Mouse (Mus musculus) right cerebral cortex, postnatal 4 days (tissue): Measurements from ENCODE around the gene Acp4.
"Not testable (repeated sequence)": the region's sequence is repeated elsewhere in the genome, so short reads cannot be mapped to it uniquely, and the experiment has no call there.

ENCODE experiments used
- DNase-seq: peaks from one replicate; pipeline ENCODE4 v3.0.0-alpha.2; 2022

Acp4 gene

GRCm38 (mm10) chr7:44261147-44261546 is 4.0 kb upstream of the Acp4 start, which contains the start of gene Gm15517:
Gene Gm15517 (plus strand): TSS chr7:44261447.
- DNase-seq, result no peak

DNA sequence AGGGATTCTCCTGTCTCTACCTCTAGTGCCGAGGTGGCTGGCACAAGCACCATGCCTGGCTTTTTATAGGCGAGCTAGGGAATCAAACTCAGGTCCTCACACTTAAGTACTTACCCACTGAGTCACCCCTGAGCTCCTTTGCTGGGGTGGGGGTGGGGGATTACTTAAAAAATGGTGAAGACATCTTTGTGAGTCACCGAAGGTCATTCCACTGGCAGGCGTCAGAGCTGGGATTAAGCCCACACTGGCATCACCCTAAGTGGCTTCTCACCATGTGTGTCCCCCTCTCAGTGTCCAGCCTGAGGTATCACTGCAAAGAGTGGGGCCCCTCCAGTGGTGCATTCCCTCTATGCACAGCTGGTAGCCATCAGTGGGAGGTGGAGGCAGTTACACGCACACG is 3.2 kb upstream of the Acp4 start:
- no peak for DNase-seq

DNA sequence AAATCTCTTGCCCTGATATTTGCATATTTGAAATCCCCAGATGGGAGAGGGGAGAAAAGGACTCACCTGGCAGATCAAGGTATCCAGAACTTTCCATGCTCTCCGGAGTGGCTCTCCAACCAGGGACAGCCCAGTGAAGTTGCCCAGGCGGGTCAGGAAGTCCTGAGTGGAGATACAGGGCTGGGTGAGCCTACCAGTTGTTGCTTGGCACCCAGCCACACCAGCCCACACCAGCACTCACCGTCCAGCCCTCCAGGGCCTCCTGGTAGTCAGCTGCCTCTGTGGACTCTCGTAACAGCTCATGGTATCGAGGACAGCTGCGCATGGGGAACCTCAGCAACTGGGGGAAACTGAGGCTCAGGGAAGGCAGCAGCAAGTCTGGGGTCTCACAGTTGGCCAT is 2.2 kb downstream of the Acp4 start:
- DNase-seq, result no peak

DNA sequence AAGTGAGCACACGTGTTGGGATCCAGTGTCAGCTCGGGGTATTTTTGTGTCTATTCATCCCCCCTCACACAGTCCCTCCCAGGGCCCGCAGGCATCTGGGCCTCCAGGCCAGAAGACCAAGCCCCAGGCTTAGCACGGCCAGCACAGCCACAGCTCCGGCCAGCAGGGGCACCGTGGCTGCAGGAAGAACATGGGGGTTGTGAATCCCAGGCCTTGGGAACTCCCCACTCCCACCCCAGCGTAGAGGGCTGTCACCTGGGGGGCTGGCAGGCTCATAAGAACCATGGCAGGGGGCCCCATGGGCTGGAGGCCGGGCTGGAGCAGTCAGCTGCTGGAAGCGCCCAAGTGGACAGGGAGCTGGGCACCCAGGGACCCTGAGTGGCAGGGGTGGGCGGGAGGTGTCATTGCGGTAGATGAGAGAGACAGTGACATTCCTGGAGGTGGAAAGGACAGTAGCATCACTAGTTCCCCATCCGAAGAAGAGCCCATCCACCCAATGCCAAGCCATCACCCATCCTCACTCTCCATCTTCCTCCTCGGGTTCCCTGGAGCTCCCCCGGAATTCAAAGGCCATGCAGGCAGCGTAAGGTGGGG is 4.1 kb downstream of the Acp4 start:
- no peak for DNase-seq

DNA sequence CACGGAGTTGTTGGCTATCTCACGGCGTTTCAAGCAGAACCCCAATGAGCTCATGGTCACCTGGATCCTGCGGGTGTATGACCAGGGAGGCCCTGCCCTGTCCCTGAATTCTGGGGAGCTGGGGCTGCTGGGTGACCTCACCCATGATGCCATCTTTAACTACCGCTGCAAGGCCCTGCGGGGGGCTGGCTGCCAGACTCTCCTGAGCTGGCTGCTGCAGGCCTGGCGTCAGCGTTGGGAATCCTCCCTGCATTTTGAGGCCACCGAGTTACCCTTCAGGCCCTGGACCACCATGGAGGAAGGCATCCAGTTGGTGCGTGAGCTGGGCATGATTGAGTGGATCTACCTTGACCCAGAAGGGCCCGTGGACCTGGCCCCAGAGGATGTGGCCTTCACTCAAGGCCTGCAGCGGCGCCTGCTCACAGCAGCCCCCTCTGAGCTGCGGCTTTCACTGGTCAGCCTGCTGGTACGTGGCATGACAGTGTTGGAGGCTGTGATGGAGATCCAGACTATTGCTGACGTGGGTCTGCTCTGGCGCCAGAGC is 6.4 kb downstream of the Acp4 start:
- DNase-seq, result not testable (repeated sequence)

- DNase-seq, result no peak
These were observed 7.9 kb downstream of the Acp4 start for GRCm38 (mm10) chr7:44249248-44249647.

GRCm38 (mm10) chr7:44247971-44248370 is 9.2 kb downstream of the Acp4 start:
- DNase-seq, result no peak

DNA sequence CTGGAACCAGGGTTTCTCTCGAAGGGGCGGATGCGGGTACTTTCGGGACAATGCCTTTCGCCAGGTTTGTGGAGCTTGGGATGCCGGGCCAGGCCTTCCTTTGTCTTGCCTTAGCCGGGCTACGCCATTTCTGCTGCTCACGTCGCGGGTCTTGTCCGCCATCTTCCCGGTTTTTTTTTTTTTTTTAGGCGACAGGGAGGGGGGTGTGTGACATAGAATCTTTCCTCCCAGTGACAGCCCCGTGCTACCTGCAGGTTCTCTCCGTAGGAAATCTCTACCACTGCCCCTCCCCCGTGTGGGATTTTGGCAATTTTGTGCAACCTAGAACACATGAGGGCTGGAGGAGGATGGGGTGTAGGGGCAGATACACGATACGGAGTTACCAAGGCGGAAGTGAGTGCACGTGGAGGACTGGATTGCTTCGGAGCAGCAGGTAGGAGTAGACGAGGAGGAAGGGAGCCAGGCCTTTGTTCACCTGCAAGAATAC is 10.2 kb downstream of the Acp4 start:
- no peak for DNase-seq

GRCm38 (mm10) chr7:44246055-44246983 is 10.9 kb downstream of the Acp4 start, which contains the start of the genes 1700028J19Rik and 2410002F23Rik:
Gene 1700028J19Rik (minus strand): TSS chr7:44246695.
Gene 2410002F23Rik (plus strand): TSS chr7:44246722.
- peak; percentile 92 for DNase-seq

- no peak for DNase-seq
These were observed 13.1 kb downstream of the Acp4 start for GRCm38 (mm10) chr7:44244080-44244479.

- no peak for DNase-seq
These were observed 16.0 kb downstream of the Acp4 start for GRCm38 (mm10) chr7:44241163-44241562.

GRCm38 (mm10) chr7:44240712-44241111 is 16.5 kb downstream of the Acp4 start:
- DNase-seq, result no peak

- no peak for DNase-seq
These were observed 17.3 kb downstream of the Acp4 start for GRCm38 (mm10) chr7:44239913-44240312.

- DNase-seq, result no peak
These were observed 21.3 kb downstream of the Acp4 start, which contains the start of gene Gm36864 for GRCm38 (mm10) chr7:44235909-44236308. Gene Gm36864 (plus strand): TSS chr7:44236177.

GRCm38 (mm10) chr7:44225076-44225475 is 32.1 kb downstream of the Acp4 start, which contains the start of gene Klk1:
Gene Klk1 (plus strand): TSS chr7:44225360.
- DNase-seq, result no peak

DNA sequence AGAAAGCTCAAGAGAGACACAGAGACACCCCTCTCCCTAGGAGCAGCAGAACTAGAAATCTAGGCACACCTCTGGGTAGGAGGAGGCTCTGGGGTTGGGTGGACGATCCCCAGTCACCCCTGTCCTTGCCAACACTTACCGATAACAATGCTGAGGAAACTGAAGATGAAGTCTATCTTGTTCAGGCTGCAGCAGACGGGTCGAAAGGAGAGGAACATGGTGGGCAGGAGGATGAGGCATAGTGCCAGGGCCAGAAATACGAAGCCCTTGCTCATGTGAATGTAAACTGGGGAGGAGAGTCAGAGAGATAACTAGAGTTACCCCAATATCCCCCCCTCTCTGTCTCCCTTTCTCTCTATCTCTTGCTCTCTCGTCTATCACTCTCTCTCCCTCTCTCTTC is 34.8 kb downstream of the Acp4 start:
- not testable (repeated sequence) for DNase-seq

GRCm38 (mm10) chr7:44221601-44222000 is 35.6 kb downstream of the Acp4 start:
- DNase-seq, result not testable (repeated sequence)

DNA sequence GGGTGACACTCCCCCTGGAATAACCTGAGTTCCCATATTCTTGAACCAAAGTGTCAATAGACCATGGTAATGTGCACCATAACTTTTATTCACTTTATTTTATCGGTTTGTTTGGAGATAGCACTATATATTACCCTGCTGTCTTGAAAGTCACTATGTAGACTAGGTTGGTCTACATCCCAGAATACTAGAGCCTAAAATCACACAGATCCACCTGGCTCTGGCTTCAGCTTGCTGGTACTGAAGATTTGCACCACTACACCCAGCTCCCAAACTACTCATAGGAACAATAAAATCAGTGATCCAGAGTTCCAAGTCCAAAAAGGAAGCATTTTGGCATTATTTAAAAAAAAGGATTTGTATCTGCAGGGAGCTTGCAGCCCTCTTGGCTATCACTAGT is 41.5 kb downstream of the Acp4 start, which contains the start of gene Klk1b5:
TSS of gene Klk1b5 (plus strand) at position 301 of the 400 bp plus-strand sequence.
- DNase-seq, result no peak

DNA sequence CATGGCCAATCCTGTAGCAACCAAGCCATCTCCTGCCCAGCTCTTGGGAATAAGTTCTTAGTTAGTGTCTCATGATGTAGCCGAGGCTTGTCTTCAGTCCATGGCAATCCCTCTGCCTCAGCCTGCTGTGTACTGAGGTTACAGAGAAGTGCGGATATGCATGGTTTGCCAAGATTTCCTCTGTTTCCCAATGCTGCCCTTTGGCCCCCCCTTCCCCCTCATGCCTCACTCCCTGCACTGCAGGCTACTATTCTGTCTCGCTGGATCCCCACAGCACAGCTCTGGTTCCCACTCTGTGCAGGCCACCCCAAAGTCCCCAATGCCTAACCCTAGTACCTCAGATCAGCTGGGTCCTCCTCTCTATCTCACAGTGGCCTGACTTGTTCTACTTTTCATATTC is 48.9 kb downstream of the Acp4 start:
- DNase-seq, result no peak

GRCm38 (mm10) chr7:44207135-44207534 is 50.0 kb downstream of the Acp4 start, which contains the start of gene Klk1b4:
Gene Klk1b4 (plus strand): TSS chr7:44207435.
- not testable (repeated sequence) for DNase-seq
